Mouse (Mus musculus): ENCODE measurements at regions not wholly inside any gene's neighbourhood (a gene's known extent, or its start where the extent isn't known, plus 50 kb on each side); places are given as distances from the start of the nearest gene placed in this dataset.

GRCm38 (mm10) chr7:116857141-116857540 is 353.0 kb downstream of the Nucb2 start:
- no peak for DNase-seq

- no peak for DNase-seq
These were observed 353.6 kb downstream of the Nucb2 start for GRCm38 (mm10) chr7:116857744-116858143.

- DNase-seq, result no peak
These were observed 378.2 kb downstream of the Nucb2 start for GRCm38 (mm10) chr7:116882268-116882964.

GRCm38 (mm10) chr7:116893846-116894245 is 389.7 kb downstream of the Nucb2 start:
- DNase-seq, result no peak

GRCm38 (mm10) chr7:116915797-116916196 is 411.6 kb downstream of the Nucb2 start:
- DNase-seq, result no peak

GRCm38 (mm10) chr7:116917921-116918670 is 413.9 kb downstream of the Nucb2 start:
- no peak for DNase-seq

GRCm38 (mm10) chr7:116946448-116946847 is 434.3 kb upstream of the Xylt1 start:
- DNase-seq, result no peak

GRCm38 (mm10) chr7:116959196-116959895 is 421.4 kb upstream of the Xylt1 start:
- DNase-seq, result no peak

GRCm38 (mm10) chr7:116963839-116964238 is 416.9 kb upstream of the Xylt1 start:
- no peak for DNase-seq

GRCm38 (mm10) chr7:116991351-116991750 is 389.4 kb upstream of the Xylt1 start:
- DNase-seq, result no peak

- DNase-seq, result no peak
These were observed 388.6 kb upstream of the Xylt1 start for GRCm38 (mm10) chr7:116992166-116992565.

- no peak for DNase-seq
These were observed 385.0 kb upstream of the Xylt1 start for GRCm38 (mm10) chr7:116995770-116996169.

GRCm38 (mm10) chr7:117003167-117003566 is 377.6 kb upstream of the Xylt1 start:
- DNase-seq, result no peak

- DNase-seq, result no peak
These were observed 362.4 kb upstream of the Xylt1 start for GRCm38 (mm10) chr7:117018349-117018748.

GRCm38 (mm10) chr7:117021716-117022115 is 359.1 kb upstream of the Xylt1 start:
- DNase-seq, result no peak

GRCm38 (mm10) chr7:117044926-117045325 is 335.9 kb upstream of the Xylt1 start:
- no peak for DNase-seq

- DNase-seq, result no peak
These were observed 331.5 kb upstream of the Xylt1 start for GRCm38 (mm10) chr7:117049249-117049648.

- no peak for DNase-seq
These were observed 315.0 kb upstream of the Xylt1 start for GRCm38 (mm10) chr7:117065771-117066170.

- DNase-seq, result no peak
These were observed 289.7 kb upstream of the Xylt1 start for GRCm38 (mm10) chr7:117090911-117091550.

GRCm38 (mm10) chr7:117092860-117093259 is 287.9 kb upstream of the Xylt1 start:
- no peak for DNase-seq

- no peak for DNase-seq
These were observed 283.2 kb upstream of the Xylt1 start for GRCm38 (mm10) chr7:117097618-117098017.

GRCm38 (mm10) chr7:117099041-117099440 is 281.7 kb upstream of the Xylt1 start:
- DNase-seq, result no peak

- DNase-seq, result no peak
These were observed 277.7 kb upstream of the Xylt1 start for GRCm38 (mm10) chr7:117103035-117103434.

All from gastrocnemius, postnatal 25 days (tissue).